Mouse (Mus musculus) lung, embryonic 14.5 days (tissue): Measurements from ENCODE around the gene Tmem143. TPM values are rescaled to one million over a fixed set of nuclear protein-coding genes. Genes with fewer than 3 reads are reported as not detected.
A peak's percentile ranks its signal among the peaks of the same experiment; 100 is the strongest.

ENCODE experiments used
- ATAC-seq: fragments of 200-750 bp; cut with Nextera tagmentation; 2 replicates; pipeline ENCODE4 v1.8.0; 2017; ENCODE audit warnings: mild to moderate bottlenecking, moderate TSS enrichment, moderate library complexity; ENCODE audit not compliant: insufficient read depth
- DNase-seq: peaks from one replicate; pipeline ENCODE4 v3.0.0-alpha.2; 2015
- H3K27ac ChIP-seq: fragments of 300-500 bp; sonication (generic); 2 replicates; pipeline ENCODE4 v1.5.1; 2014; ENCODE audit warnings: low read depth, mild to moderate bottlenecking, moderate library complexity
- H3K27me3 ChIP-seq: fragments of 300-500 bp; sonication (generic); 2 replicates; pipeline ENCODE4 v1.6.1; 2014; ENCODE audit warnings: low read length, control low read depth; ENCODE audit not compliant: insufficient read depth
- H3K36me3 ChIP-seq: fragments of 300-500 bp; sonication (generic); 2 replicates; pipeline ENCODE4 v1.6.1; 2014; ENCODE audit warnings: control low read depth; ENCODE audit not compliant: insufficient read depth
- H3K4me1 ChIP-seq: fragments of 300-500 bp; sonication (generic); 2 replicates; pipeline ENCODE4 v1.6.1; 2014; ENCODE audit warnings: antibody characterized with exemption, control low read depth; ENCODE audit not compliant: insufficient read depth
- H3K4me2 ChIP-seq: fragments of 300-500 bp; sonication (generic); 2 replicates; pipeline ENCODE4 v1.6.1; 2014; ENCODE audit warnings: mild to moderate bottlenecking
- H3K4me3 ChIP-seq: fragments of 300-500 bp; sonication (generic); 2 replicates; pipeline ENCODE4 v1.5.1; 2014; ENCODE audit warnings: low read depth, low read length
- H3K9ac ChIP-seq: fragments of 300-500 bp; sonication (generic); 2 replicates; pipeline ENCODE4 v1.6.1; 2014
- H3K9me3 ChIP-seq: fragments of 300-500 bp; sonication (generic); 2 replicates; pipeline ENCODE4 v1.6.1; 2016; ENCODE audit warnings: low read depth, low read length, control low read depth
- CTCF ChIP-seq: IDR thresholded peaks from 2 replicates; pipeline ENCODE4 v1.5.1; 2016; ENCODE audit warnings: antibody characterized with exemption, low read depth
- WGBS: fragments of 180-500 bp; shearing (Covaris S2); extraction: QIAGEN DNeasy Blood & Tissue Kit; methylation state at CpG from one replicate; pipeline ENCODE4 v1.1.7; 2014; 5-methylcytosine and 5-hydroxymethylcytosine counted together
- polyA plus RNA-seq: library from polyadenylated mRNA; unstranded; fragments of >200 nt; fragmentation: Nextera tagmentation; extraction: Ambion mirVana; gene quantifications from 2 replicates; pipeline ENCODE4 v1.2.1, GENCODE M21; 2014

Gene Tmem143
- polyA plus RNA-seq = 2.7 and 3.5 TPM in 2 replicates

DNA sequence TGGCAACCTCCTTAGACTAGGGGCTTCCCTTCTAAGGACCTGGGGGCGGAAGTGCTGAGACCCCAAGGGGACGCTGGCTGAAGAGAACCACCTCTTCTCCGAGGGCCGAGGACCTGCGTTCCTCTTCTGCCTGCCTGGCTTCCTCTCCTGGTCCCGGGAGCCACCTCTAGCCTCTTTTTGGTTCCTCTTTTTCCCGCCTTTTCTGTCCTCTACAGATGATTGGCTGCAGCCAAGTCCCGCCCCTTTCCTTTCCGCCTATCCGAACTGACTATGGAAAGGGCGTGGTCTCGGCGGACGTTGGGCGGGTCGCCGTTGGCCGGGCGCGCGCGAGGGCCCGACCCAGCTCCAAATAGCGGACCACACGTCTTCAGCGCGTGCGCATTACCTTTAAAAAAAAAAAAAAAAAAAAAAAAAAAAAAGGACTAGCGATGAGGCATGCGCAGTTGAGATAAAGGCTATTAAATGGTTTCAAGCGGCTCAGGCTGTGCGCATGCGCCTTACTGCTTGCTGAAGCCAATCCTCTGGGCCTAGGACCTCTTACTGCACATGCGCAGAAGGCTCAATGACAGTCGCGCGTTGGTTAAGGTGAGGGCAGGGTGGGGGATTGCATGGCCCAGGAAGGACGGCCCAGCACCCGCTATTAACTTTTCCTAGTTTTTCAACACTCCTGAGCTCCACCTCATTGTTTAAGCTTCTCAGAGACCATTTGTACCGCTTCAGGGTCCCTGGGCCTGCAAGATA lies at the start of gene Tmem143, which contains the start of gene Syngr4:
Gene Tmem143, plus strand, starts transcription at position 425 of the 741 bp plus-strand sequence.
Gene Syngr4, minus strand, starts transcription at position 198 of the 741 bp plus-strand sequence.
- Histone ChIP-seq H3K4me2 (peak within 1 kb of the TSS; percentile 96), H3K27me3 (no peaks in the 10 kb centered on the region), H3K4me3 (peak within 1 kb of the TSS; percentile 49), H3K4me1 (0 out of 2 replicates have a peak, but pooled peaks cover 6% of the 10 kb centered on the region), H3K9ac (peak within 1 kb of the TSS; percentile 69), H3K36me3 (no peaks in the 10 kb centered on the region), H3K27ac (peak within 1 kb of the TSS; percentile 81), H3K9me3 (no peaks in the 10 kb centered on the region)
- no peak for TF ChIP-seq CTCF
- peak; percentile 100 for DNase-seq
- under 1% methylated on average over 40 of the region's 40 CpGs for WGBS
- ATAC-seq = peak; percentile 87

DNA sequence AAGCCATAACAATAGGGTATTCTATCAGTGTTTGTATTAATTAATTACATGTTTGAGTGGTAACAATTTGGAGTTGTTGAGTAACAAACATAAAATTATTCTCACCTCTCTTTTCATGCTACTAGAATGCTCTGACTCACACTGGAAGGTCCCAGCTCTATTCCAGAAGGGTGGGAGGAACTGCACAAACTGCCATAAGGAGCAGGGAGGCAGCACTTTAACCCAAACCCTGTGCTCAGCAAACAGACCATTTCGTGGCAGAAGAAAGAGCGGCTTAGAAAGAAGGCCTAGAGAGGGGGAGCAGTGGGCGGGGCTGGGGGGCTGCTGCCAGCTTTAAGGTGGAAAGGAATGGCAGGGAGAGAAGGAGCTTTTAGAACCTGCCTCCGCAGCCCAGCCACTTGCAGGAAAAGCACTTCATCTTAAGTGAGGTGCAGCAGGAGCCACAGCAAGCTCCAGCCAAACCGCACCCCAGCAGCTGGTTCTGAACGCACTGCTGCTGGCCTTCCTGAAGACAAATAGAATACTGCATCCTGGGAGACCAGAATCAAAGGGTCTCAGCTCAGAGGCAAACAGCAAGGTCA lies 48.2 kb upstream of the Tmem143 start:
- Histone ChIP-seq H3K27me3 (no peaks in the 10 kb centered on the region), H3K27ac (peak overlapping the region; percentile 70), H3K9ac (no peak overlapping the region), H3K4me2 (no peak overlapping the region), H3K36me3 (no peaks in the 10 kb centered on the region), H3K4me1 (0 out of 2 replicates have a peak, but pooled peaks cover 2% of the 10 kb centered on the region), H3K4me3 (no peak overlapping the region), H3K9me3 (no peaks in the 10 kb centered on the region)
- no peak for TF ChIP-seq CTCF
- DNase-seq = peak; percentile 46
- ATAC-seq = peak; percentile 70
- 7% methylated on average over 6 of the region's 6 CpGs for WGBS

DNA sequence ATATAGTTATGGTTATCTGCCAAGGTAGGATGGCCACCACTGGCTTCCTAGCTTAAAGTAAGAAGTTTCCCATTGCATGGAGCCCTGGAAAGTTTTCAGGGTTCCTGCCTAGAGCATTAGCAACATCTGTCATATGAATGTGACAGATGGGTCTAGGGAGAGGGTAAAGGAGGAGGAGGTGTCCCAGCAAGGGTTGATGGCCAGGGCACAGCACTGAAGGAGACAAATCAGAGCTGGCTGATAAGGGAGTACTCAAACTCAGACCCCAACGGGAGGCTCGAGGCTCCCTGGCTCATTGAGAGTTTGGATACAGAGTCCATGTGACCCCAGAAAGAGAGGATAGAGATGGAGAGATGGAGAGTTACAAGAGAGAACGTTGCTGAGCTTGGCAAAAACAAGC lies 46.1 kb upstream of the Tmem143 start:
- H3K9ac ChIP-seq = no peak overlapping the region
- no peak for TF ChIP-seq CTCF
- ATAC-seq (no peak), DNase-seq (no peak)
- no peak overlapping the region for H3K4me2 ChIP-seq
- H3K36me3 ChIP-seq = no peaks in the 10 kb centered on the region
- no peaks in the 10 kb centered on the region for H3K27me3 ChIP-seq
- no peak overlapping the region for H3K27ac ChIP-seq
- 0 out of 2 replicates have a peak, but pooled peaks cover 2% of the 10 kb centered on the region for H3K4me1 ChIP-seq
- WGBS = 35% methylated on average over 3 of the region's 3 CpGs
- H3K9me3 ChIP-seq = no peaks in the 10 kb centered on the region
- no peak overlapping the region for H3K4me3 ChIP-seq

GRCm38 (mm10) chr7:45853089-45853488 lies 43.7 kb upstream of the Tmem143 start:
- no peak overlapping the region for H3K4me3 ChIP-seq
- TF ChIP-seq CTCF = no peak
- no peak overlapping the region for H3K4me2 ChIP-seq
- H3K4me1 ChIP-seq = peaks cover 12% of the 10 kb centered on the region; the same call in 1 of the 2 replicates
- H3K36me3 ChIP-seq = no peaks in the 10 kb centered on the region
- no peaks in the 10 kb centered on the region for H3K9me3 ChIP-seq
- peaks cover 13% of the 10 kb centered on the region; the same call in 1 of the 2 replicates for H3K27me3 ChIP-seq
- ATAC-seq (no peak), DNase-seq (no peak)
- no peak overlapping the region for H3K27ac ChIP-seq
- no peak overlapping the region for H3K9ac ChIP-seq
- WGBS = 72% methylated on average over 12 of the region's 12 CpGs

GRCm38 (mm10) chr7:45856950-45857901 lies 39.5 kb upstream of the Tmem143 start:
- Histone ChIP-seq H3K9me3 (no peaks in the 10 kb centered on the region), H3K9ac (peak overlapping the region; percentile 18), H3K4me3 (peak overlapping the region; percentile 32), H3K27me3 (peaks cover 19% of the 10 kb centered on the region), H3K36me3 (no peaks in the 10 kb centered on the region), H3K4me2 (peak overlapping the region; percentile 61), H3K27ac (no peak overlapping the region), H3K4me1 (peaks cover 15% of the 10 kb centered on the region)
- 5% methylated on average over 30 of the region's 30 CpGs for whole genome bisulfite sequencing
- TF ChIP-seq CTCF = no peak
- ATAC-seq (peak; percentile 46; the same call in 1 of the 2 replicates), DNase-seq (peak; percentile 46)

DNA sequence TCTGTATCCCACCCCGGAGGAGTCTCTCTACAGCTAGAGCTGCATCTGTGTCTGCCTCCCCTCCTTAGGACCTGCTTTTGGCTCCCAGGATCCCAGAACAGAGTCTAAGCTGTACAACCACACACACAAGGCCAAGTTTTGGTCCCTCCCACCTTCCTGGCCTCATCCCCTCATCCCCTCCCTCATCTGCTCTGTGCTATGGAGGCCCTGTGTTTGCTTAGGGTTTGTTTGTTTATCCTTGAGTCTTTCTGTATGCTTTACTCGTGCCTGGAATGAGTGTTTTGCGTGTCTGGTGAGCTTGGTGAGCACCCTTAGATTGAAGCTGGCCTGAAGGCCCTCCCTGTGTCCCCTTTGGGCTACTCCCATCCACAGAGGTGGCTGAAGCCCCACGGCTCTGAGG lies 37.7 kb upstream of the Tmem143 start:
- Histone ChIP-seq H3K4me2 (no peak overlapping the region), H3K4me3 (no peak overlapping the region), H3K36me3 (no peaks in the 10 kb centered on the region), H3K4me1 (peaks cover 15% of the 10 kb centered on the region), H3K9ac (no peak overlapping the region), H3K9me3 (no peaks in the 10 kb centered on the region), H3K27me3 (peaks cover 19% of the 10 kb centered on the region), H3K27ac (0 out of 2 replicates have a peak overlapping the region, but pooled peaks have one; percentile 52)
- DNase-seq (peak; percentile 41), ATAC-seq (peak; percentile 35; the same call in 1 of the 2 replicates)
- WGBS = 38% methylated on average over 4 of the region's 4 CpGs
- no peak for TF ChIP-seq CTCF
